Mouse (Mus musculus): ENCODE measurements at regions not wholly inside any gene's neighbourhood (a gene's known extent, or its start where the extent isn't known, plus 50 kb on each side); places are given as distances from the start of the nearest gene placed in this dataset.
A peak's percentile ranks its signal among the peaks of the same experiment; 100 is the strongest.

GRCm38 (mm10) chr19:55011341-55011740 is 115.7 kb downstream of the Gpam start:
- DNase-seq, result no peak

GRCm38 (mm10) chr19:55008463-55009146 is 118.4 kb downstream of the Gpam start:
- no peak for DNase-seq

GRCm38 (mm10) chr19:54989982-54990381 is 137.1 kb downstream of the Gpam start:
- no peak for DNase-seq

GRCm38 (mm10) chr19:54984541-54984940 is 142.5 kb downstream of the Gpam start:
- DNase-seq, result no peak

GRCm38 (mm10) chr19:54982801-54983200 is 144.2 kb downstream of the Gpam start:
- no peak for DNase-seq

- DNase-seq, result no peak
Observed at GRCm38 (mm10) chr19:54971440-54972211, 155.4 kb downstream of the Gpam start.

GRCm38 (mm10) chr19:54958328-54958727 is 168.7 kb downstream of the Gpam start:
- DNase-seq, result no peak

- no peak for DNase-seq
Observed at GRCm38 (mm10) chr19:54955096-54955495, 171.9 kb downstream of the Gpam start.

- no peak for DNase-seq
Observed at GRCm38 (mm10) chr19:54952546-54952945, 174.5 kb downstream of the Gpam start.

- DNase-seq, result no peak
Observed at GRCm38 (mm10) chr19:54948359-54949127, 178.5 kb downstream of the Gpam start.

GRCm38 (mm10) chr19:54947583-54947982 is 179.5 kb downstream of the Gpam start:
- DNase-seq, result no peak

- peak; percentile 19 for DNase-seq
Observed at GRCm38 (mm10) chr19:54932579-54932978, 194.5 kb downstream of the Gpam start.

GRCm38 (mm10) chr19:54925888-54926287 is 201.2 kb downstream of the Gpam start:
- DNase-seq, result no peak

GRCm38 (mm10) chr19:54919597-54919996 is 207.4 kb downstream of the Gpam start:
- no peak for DNase-seq

GRCm38 (mm10) chr19:54893622-54894021 is 233.4 kb downstream of the Gpam start:
- peak; percentile 41 for DNase-seq

GRCm38 (mm10) chr19:54867078-54867477 is 260.0 kb downstream of the Gpam start:
- DNase-seq, result no peak

- DNase-seq, result no peak
Observed at GRCm38 (mm10) chr19:54855190-54855589, 271.8 kb downstream of the Gpam start.

GRCm38 (mm10) chr19:54838231-54838630 is 288.8 kb downstream of the Gpam start:
- DNase-seq, result no peak

- DNase-seq, result no peak
Observed at GRCm38 (mm10) chr19:54836451-54836850, 290.6 kb downstream of the Gpam start.

- no peak for DNase-seq
Observed at GRCm38 (mm10) chr19:54822161-54822560, 304.9 kb downstream of the Gpam start.

- no peak for DNase-seq
Observed at GRCm38 (mm10) chr19:54820587-54820986, 306.5 kb downstream of the Gpam start.

GRCm38 (mm10) chr19:54801123-54801742 is 325.8 kb downstream of the Gpam start:
- no peak for DNase-seq

GRCm38 (mm10) chr19:54787171-54787570 is 339.9 kb downstream of the Gpam start:
- DNase-seq, result no peak

Data from right cerebral cortex, adult 18-20 months (tissue).